Mouse (Mus musculus) regulatory T cell (primary cell): ENCODE measurements around the gene Sept7.

Experiments used
- in situ Hi-C: fragments of 300-600 bp; cut with MboI, MseI; formaldehyde crosslinking; loops from one replicate; pipeline ENCODE4 v1.15.1; 2025; ENCODE audit warnings: high pct_unique_total_duplicates

Gene Sept7

DNA sequence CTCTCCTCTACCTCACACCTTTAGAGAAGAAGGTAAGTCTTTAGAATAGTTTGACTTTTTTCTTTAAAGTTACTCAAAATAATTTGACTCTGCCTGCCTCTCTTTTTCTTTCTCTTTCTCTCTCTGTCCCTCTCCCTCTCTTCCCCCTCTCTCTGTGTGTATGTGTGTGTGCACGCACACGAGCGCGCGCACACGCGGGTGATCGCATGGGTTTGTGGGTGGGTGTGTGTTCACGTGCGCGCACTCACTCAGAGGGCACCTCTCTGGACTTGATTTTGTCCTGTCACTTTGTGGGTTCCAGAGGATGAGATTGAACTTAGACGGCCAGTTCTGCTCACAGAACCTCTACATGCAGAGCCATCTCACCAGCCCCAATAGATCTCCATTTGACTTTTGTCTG lies 105.3 kb downstream of the Sept7 start:
- in situ Hi-C loops = no loop called here

DNA sequence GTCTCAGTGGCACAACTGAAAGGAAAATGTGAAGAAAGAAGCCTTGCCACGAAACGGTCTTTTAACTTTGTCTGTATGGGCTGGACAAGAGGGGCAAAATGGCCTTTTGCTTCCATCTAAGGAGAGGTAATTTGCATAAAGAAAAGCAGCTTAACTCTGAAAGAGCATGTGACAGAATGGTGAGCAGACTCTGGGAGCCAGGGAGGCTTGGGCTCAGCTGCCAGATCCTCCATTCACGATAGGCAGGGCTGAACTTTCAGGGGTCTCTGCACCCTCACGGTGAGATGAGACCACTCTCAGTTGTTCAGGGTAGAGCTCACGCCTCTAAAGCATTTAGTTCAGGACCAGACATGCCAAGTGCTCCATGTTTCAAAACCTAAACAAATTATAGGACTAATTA lies 105.8 kb downstream of the Sept7 start:
- in situ Hi-C loops = no loop called here
